Mouse (Mus musculus): ENCODE results near the gene Sema3b. TPM values are rescaled to one million over a fixed set of nuclear protein-coding genes. Genes with fewer than 3 reads are reported as not detected.
"Not testable (repeated sequence)": the region's sequence is repeated elsewhere in the genome, so short reads cannot be mapped to it uniquely, and the experiment has no call there.

The Sema3b gene
- polyA plus RNA-seq, 1 experiment from 2014 or later, result 3.2 TPM

GRCm38 (mm10) chr9:107568331-107569261 lies 40.4 kb downstream of the Sema3b start:
- peaks cover 38% of the 10 kb centered on the region for H3K4me1 ChIP-seq (ENCODE audit: control insufficient read depth, insufficient read depth, low read length)
- H3K27me3 ChIP-seq (ENCODE audit: control insufficient read depth, insufficient read depth, low read length), result no peaks in the 10 kb centered on the region
- H3K27ac ChIP-seq (replicated peaks; ENCODE audit: low read depth, low read length), result peak overlapping the region; percentile 88
- peak overlapping the region; percentile 85 for H3K4me3 ChIP-seq (replicated peaks; ENCODE audit: low read depth, low read length)
- no peaks in the 10 kb centered on the region for H3K9me3 ChIP-seq (ENCODE audit: control insufficient read depth, low read length)
- ATAC-seq (ENCODE audit: low FRiP score, low TSS enrichment), result peak; percentile 90
- WGBS, result under 1% methylated on average over 41 of the region's 41 CpGs
- peak; percentile 95 for DNase-seq
- peak overlapping the region; percentile 83 for H3K4me2 ChIP-seq (ENCODE audit: low read length)
- peaks cover 56% of the 10 kb centered on the region for H3K36me3 ChIP-seq (ENCODE audit: control insufficient read depth, insufficient read depth, low read length)
- peak overlapping the region; percentile 80 for H3K9ac ChIP-seq (replicated peaks; ENCODE audit: low read length)

- Histone ChIP-seq H3K9ac (replicated peaks; ENCODE audit: low read length) (peak within 1 kb of the TSS; percentile 80), H3K9me3 (ENCODE audit: control insufficient read depth, low read length) (no peaks in the 10 kb centered on the region), H3K4me1 (ENCODE audit: control insufficient read depth, insufficient read depth, low read length) (peaks cover 40% of the 10 kb centered on the region), H3K4me2 (ENCODE audit: low read length) (peak within 1 kb of the TSS; percentile 83), H3K4me3 (replicated peaks; ENCODE audit: low read depth, low read length) (peak within 1 kb of the TSS; percentile 85), H3K36me3 (ENCODE audit: control insufficient read depth, insufficient read depth, low read length) (peaks cover 49% of the 10 kb centered on the region), H3K27me3 (ENCODE audit: control insufficient read depth, insufficient read depth, low read length) (no peaks in the 10 kb centered on the region), H3K27ac (replicated peaks; ENCODE audit: low read depth, low read length) (peak within 1 kb of the TSS; percentile 88)
- ATAC-seq (ENCODE audit: low FRiP score, low TSS enrichment) (no peak), DNase-seq (peak; percentile 39)
- 6% methylated on average over 18 of the region's 18 CpGs for WGBS
Measured at GRCm38 (mm10) chr9:107567702-107568319, 41.2 kb downstream of the Sema3b start, which contains the start of gene Hyal2. TSS of gene Hyal2 (plus strand) at chr9:107567945.

GRCm38 (mm10) chr9:107566855-107567254 lies 42.2 kb downstream of the Sema3b start:
- Histone ChIP-seq H3K9me3 (ENCODE audit: control insufficient read depth, low read length) (no peaks in the 10 kb centered on the region), H3K4me3 (replicated peaks; ENCODE audit: low read depth, low read length) (no peak overlapping the region), H3K4me2 (ENCODE audit: low read length) (0 out of 2 replicates have a peak overlapping the region, but pooled peaks have one; percentile 83), H3K27me3 (ENCODE audit: control insufficient read depth, insufficient read depth, low read length) (no peaks in the 10 kb centered on the region), H3K4me1 (ENCODE audit: control insufficient read depth, insufficient read depth, low read length) (peaks cover 43% of the 10 kb centered on the region), H3K9ac (replicated peaks; ENCODE audit: low read length) (no peak overlapping the region), H3K27ac (replicated peaks; ENCODE audit: low read depth, low read length) (no peak overlapping the region; the same call in 1 of the 2 replicates), H3K36me3 (ENCODE audit: control insufficient read depth, insufficient read depth, low read length) (peaks cover 46% of the 10 kb centered on the region)
- 73% methylated on average over 3 of the region's 3 CpGs for WGBS
- DNase-seq (no peak), ATAC-seq (ENCODE audit: low FRiP score, low TSS enrichment) (no peak)

GRCm38 (mm10) chr9:107566041-107566709 lies 42.9 kb downstream of the Sema3b start:
- Histone ChIP-seq H3K4me2 (ENCODE audit: low read length) (peak overlapping the region; percentile 17; the same call in 1 of the 2 replicates), H3K36me3 (ENCODE audit: control insufficient read depth, insufficient read depth, low read length) (peaks cover 46% of the 10 kb centered on the region), H3K4me3 (replicated peaks; ENCODE audit: low read depth, low read length) (0 out of 2 replicates have a peak overlapping the region, but pooled peaks have one; percentile 2), H3K4me1 (ENCODE audit: control insufficient read depth, insufficient read depth, low read length) (peaks cover 37% of the 10 kb centered on the region), H3K27ac (replicated peaks; ENCODE audit: low read depth, low read length) (no peak overlapping the region), H3K27me3 (ENCODE audit: control insufficient read depth, insufficient read depth, low read length) (no peaks in the 10 kb centered on the region), H3K9ac (replicated peaks; ENCODE audit: low read length) (no peak overlapping the region), H3K9me3 (ENCODE audit: control insufficient read depth, low read length) (no peaks in the 10 kb centered on the region)
- no peak for ATAC-seq (ENCODE audit: low FRiP score, low TSS enrichment)
- WGBS, result 63% methylated on average over 15 of the region's 15 CpGs
- peak; percentile 84 for DNase-seq

GRCm38 (mm10) chr9:107565556-107565955 lies 43.5 kb downstream of the Sema3b start:
- ATAC-seq (ENCODE audit: low FRiP score, low TSS enrichment), result not testable (repeated sequence)
- peaks cover 31% of the 10 kb centered on the region for H3K4me1 ChIP-seq (ENCODE audit: control insufficient read depth, insufficient read depth, low read length)
- H3K36me3 ChIP-seq (ENCODE audit: control insufficient read depth, insufficient read depth, low read length), result peaks cover 46% of the 10 kb centered on the region

GRCm38 (mm10) chr9:107563029-107563581 lies 45.9 kb downstream of the Sema3b start, which contains the start of gene Tusc2:
TSS of gene Tusc2 (plus strand) at chr9:107563255.
- DNase-seq (peak; percentile 95), ATAC-seq (ENCODE audit: low FRiP score, low TSS enrichment) (peak; percentile 96)
- H3K27me3 ChIP-seq (ENCODE audit: control insufficient read depth, insufficient read depth, low read length), result no peaks in the 10 kb centered on the region
- peaks cover 68% of the 10 kb centered on the region for H3K36me3 ChIP-seq (ENCODE audit: control insufficient read depth, insufficient read depth, low read length)
- peak within 1 kb of the TSS; percentile 62 for H3K27ac ChIP-seq (replicated peaks; ENCODE audit: low read depth, low read length)
- no peaks in the 10 kb centered on the region for H3K9me3 ChIP-seq (ENCODE audit: control insufficient read depth, low read length)
- peak within 1 kb of the TSS; percentile 71 for H3K4me2 ChIP-seq (ENCODE audit: low read length)
- WGBS, result under 1% methylated on average over 46 of the region's 46 CpGs
- peak within 1 kb of the TSS; percentile 78 for H3K4me3 ChIP-seq (replicated peaks; ENCODE audit: low read depth, low read length)
- peak within 1 kb of the TSS; percentile 77 for H3K9ac ChIP-seq (replicated peaks; ENCODE audit: low read length)
- peaks cover 19% of the 10 kb centered on the region for H3K4me1 ChIP-seq (ENCODE audit: control insufficient read depth, insufficient read depth, low read length)

More at GRCm38 (mm10) chr9:107565556-107565955, 43.5 kb downstream of the Sema3b start:
- H3K27me3 ChIP-seq (ENCODE audit: control insufficient read depth, insufficient read depth, low read length); DNase-seq; H3K4me2 ChIP-seq (ENCODE audit: low read length); H3K27ac ChIP-seq (replicated peaks; ENCODE audit: low read depth, low read length); H3K4me3 ChIP-seq (replicated peaks; ENCODE audit: low read depth, low read length); H3K9ac ChIP-seq (replicated peaks; ENCODE audit: low read length); H3K9me3 ChIP-seq (ENCODE audit: control insufficient read depth, low read length): not testable (repeated sequence)
- 45% methylated on average over 5 of the region's 5 CpGs for WGBS

GRCm38 (mm10) chr9:107556346-107556745 lies 52.7 kb downstream of the Sema3b start:
- Histone ChIP-seq H3K4me1 (ENCODE audit: control insufficient read depth, insufficient read depth, low read length) (peaks cover 23% of the 10 kb centered on the region), H3K4me3 (replicated peaks; ENCODE audit: low read depth, low read length) (0 out of 2 replicates have a peak overlapping the region, but pooled peaks have one; percentile 73), H3K9me3 (ENCODE audit: control insufficient read depth, low read length) (no peaks in the 10 kb centered on the region), H3K4me2 (ENCODE audit: low read length) (peak overlapping the region; percentile 92), H3K27me3 (ENCODE audit: control insufficient read depth, insufficient read depth, low read length) (peaks cover 17% of the 10 kb centered on the region), H3K36me3 (ENCODE audit: control insufficient read depth, insufficient read depth, low read length) (peaks cover 46% of the 10 kb centered on the region), H3K27ac (replicated peaks; ENCODE audit: low read depth, low read length) (no peak overlapping the region), H3K9ac (replicated peaks; ENCODE audit: low read length) (peak overlapping the region; percentile 76; the same call in 1 of the 2 replicates)
- WGBS, result 83% methylated on average over 3 of the region's 3 CpGs
- ATAC-seq (ENCODE audit: low FRiP score, low TSS enrichment) (no peak), DNase-seq (no peak)

- WGBS, result 48% methylated on average over 2 of the region's 2 CpGs
- H3K9ac ChIP-seq (replicated peaks; ENCODE audit: low read length), result peak overlapping the region; percentile 76; the same call in 1 of the 2 replicates
- no peak overlapping the region for H3K27ac ChIP-seq (replicated peaks; ENCODE audit: low read depth, low read length)
- DNase-seq (no peak), ATAC-seq (ENCODE audit: low FRiP score, low TSS enrichment) (no peak)
- peak overlapping the region; percentile 92 for H3K4me2 ChIP-seq (ENCODE audit: low read length)
- peak overlapping the region; percentile 73 for H3K4me3 ChIP-seq (replicated peaks; ENCODE audit: low read depth, low read length)
- H3K27me3 ChIP-seq (ENCODE audit: control insufficient read depth, insufficient read depth, low read length), result peaks cover 23% of the 10 kb centered on the region
- no peaks in the 10 kb centered on the region for H3K9me3 ChIP-seq (ENCODE audit: control insufficient read depth, low read length)
- peaks cover 40% of the 10 kb centered on the region for H3K36me3 ChIP-seq (ENCODE audit: control insufficient read depth, insufficient read depth, low read length)
- peaks cover 26% of the 10 kb centered on the region for H3K4me1 ChIP-seq (ENCODE audit: control insufficient read depth, insufficient read depth, low read length)
Measured at GRCm38 (mm10) chr9:107555701-107556100, 53.3 kb downstream of the Sema3b start.
